Mouse (Mus musculus): Measurements from ENCODE around the gene Smim1. TPM values are rescaled to one million over a fixed set of nuclear protein-coding genes. Genes with fewer than 3 reads are reported as not detected.

The Smim1 gene
- polyA plus RNA-seq, 1 experiment from 2014 or later = 61.1 TPM

DNA sequence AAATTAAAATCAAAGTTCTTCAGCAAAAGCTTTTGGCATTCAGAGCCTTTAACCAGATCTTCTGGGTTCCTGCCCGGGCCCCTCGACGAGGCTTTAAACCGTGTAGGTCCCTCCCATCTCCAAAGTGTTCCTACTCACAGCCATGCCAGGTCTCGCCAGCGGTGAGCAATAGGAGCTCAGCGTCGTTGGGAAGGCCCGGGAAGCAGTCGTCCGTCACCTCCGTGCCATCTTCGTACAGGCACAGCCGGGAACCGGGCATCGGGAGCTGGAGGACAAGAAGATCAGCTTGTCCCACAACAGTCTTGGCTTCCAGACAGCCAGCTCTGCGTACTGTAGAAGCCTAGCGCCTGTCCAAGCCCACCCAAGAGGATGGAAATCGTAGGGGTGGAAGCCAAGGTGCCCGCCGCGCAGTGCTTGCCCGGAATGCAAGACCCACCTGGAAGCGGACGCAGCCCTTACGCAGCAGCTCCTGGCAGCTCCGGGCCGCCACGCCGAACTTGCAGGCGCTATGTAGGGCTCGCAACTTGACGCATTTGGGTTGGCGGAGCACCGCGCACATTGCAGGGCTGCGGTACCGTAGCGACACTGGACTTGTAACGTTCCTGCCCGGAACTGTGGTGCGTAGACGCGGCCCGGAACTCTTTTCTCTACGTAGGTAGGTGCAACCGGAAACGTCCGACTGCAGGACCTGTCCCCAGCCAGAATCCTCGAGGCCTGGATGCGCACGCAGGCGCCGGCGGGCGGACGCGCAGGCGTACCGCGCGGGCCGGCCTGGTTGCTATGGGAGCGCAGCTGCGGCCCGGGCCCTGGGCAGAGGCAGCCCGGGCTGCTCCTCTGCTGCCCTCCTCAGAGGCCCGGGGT is 51.4 kb downstream of the Smim1 start, which contains the start of the genes Dffb and Cep104:
Gene Dffb (minus strand): TSS at position 696 of the 861 bp plus-strand sequence.
Gene Cep104 (plus strand): TSS at position 764 of the 861 bp plus-strand sequence.
- H3K36me3 ChIP-seq = peaks cover 34% of the 10 kb centered on the region
- H3K27ac ChIP-seq = peak within 1 kb of the TSS; percentile 39
- H3K27me3 ChIP-seq = no peaks in the 10 kb centered on the region
- ATAC-seq (replicated peaks; ENCODE audit: low FRiP score) = peak; percentile 98
- H3K4me1 ChIP-seq = peaks cover 23% of the 10 kb centered on the region
- no peaks in the 10 kb centered on the region for H3K9me3 ChIP-seq (replicated peaks)
- peak within 1 kb of the TSS; percentile 78 for H3K4me3 ChIP-seq (replicated peaks)
- WGBS = under 1% methylated on average over 68 of the region's 68 CpGs
- peak within 1 kb of the TSS; percentile 95 for H3K4me2 ChIP-seq
- peak within 1 kb of the TSS; percentile 81 for H3K9ac ChIP-seq

Other genes starting within 250 kb of the Smim1 start
- gene A430005L14Rik, start 69.0 kb downstream of the Smim1 start, polyA plus RNA-seq (2015; fragmentation: Nextera tagmentation; extraction: Ambion mirVana) = 88.3 and 98.0 TPM in 2 replicates
- 12.6 and 13.8 TPM in 2 replicates for gene Dffb, start 51.1 kb downstream of the Smim1 start, polyA plus RNA-seq (2015; fragmentation: Nextera tagmentation; extraction: Ambion mirVana)
- 15.8 and 16.7 TPM in 2 replicates for gene Cep104, start 51.0 kb downstream of the Smim1 start, polyA plus RNA-seq (2015; fragmentation: Nextera tagmentation; extraction: Ambion mirVana)
- 21.9 and 23.0 TPM in 2 replicates for gene Lrrc47, start 14.5 kb downstream of the Smim1 start, polyA plus RNA-seq (2015; fragmentation: Nextera tagmentation; extraction: Ambion mirVana)
- gene Ccdc27, start 16.4 kb upstream of the Smim1 start, polyA plus RNA-seq (2015; fragmentation: Nextera tagmentation; extraction: Ambion mirVana) = 0.08 and 0.17 TPM in 2 replicates
- 0.23 and 0.31 TPM in 2 replicates for gene Trp73, start 114.0 kb upstream of the Smim1 start, polyA plus RNA-seq (2015; fragmentation: Nextera tagmentation; extraction: Ambion mirVana)
- gene Wrap73, start 116.1 kb upstream of the Smim1 start, polyA plus RNA-seq (2015; fragmentation: Nextera tagmentation; extraction: Ambion mirVana) = 39.7 and 42.1 TPM in 2 replicates
- 118 TPM in 2 replicates for gene Tprgl, start 134.4 kb upstream of the Smim1 start, polyA plus RNA-seq (2015; fragmentation: Nextera tagmentation; extraction: Ambion mirVana)
- gene Megf6, start 144.5 kb upstream of the Smim1 start, polyA plus RNA-seq (2015; fragmentation: Nextera tagmentation; extraction: Ambion mirVana) = 10.8 and 14.2 TPM in 2 replicates